Mouse (Mus musculus) testis, adult 2 months (tissue): ENCODE results near the gene Prkag2.

Experiments
- CTCF ChIP-seq: fragments of 200-500 bp; IDR thresholded peaks from 2 replicates; pipeline ENCODE4 v1.5.1; 2012; ENCODE audit warnings: low read depth, mild to moderate bottlenecking, inconsistent platforms, low read length, moderate library complexity; ENCODE audit not compliant: control insufficient read depth, insufficient read depth, insufficient replicate concordance
- POLR2A ChIP-seq: fragments of 200-500 bp; IDR thresholded peaks from 2 replicates; pipeline ENCODE4 v1.6.1; 2012; ENCODE audit warnings: low read depth, mild to moderate bottlenecking, inconsistent platforms, low read length, moderate library complexity; ENCODE audit not compliant: control insufficient read depth

GRCm38 (mm10) chr5:24916511-24916910, 183.9 kb downstream of the Prkag2 start:
- TF ChIP-seq CTCF = no peak
- no peak for TF ChIP-seq POLR2A
